Mouse (Mus musculus) E14TG2a.4 (cell line): ENCODE results near the gene Ston2.

Source experiments
- CTCF ChIP-seq: conservative IDR thresholded peaks from 2 replicates; pipeline ENCODE4 v1.5.1; 2014; ENCODE audit warnings: low read length
- POU5F1 ChIP-seq: IDR thresholded peaks from 2 replicates; pipeline ENCODE4 v1.6.1; 2014; ENCODE audit warnings: low read length, borderline replicate concordance

DNA sequence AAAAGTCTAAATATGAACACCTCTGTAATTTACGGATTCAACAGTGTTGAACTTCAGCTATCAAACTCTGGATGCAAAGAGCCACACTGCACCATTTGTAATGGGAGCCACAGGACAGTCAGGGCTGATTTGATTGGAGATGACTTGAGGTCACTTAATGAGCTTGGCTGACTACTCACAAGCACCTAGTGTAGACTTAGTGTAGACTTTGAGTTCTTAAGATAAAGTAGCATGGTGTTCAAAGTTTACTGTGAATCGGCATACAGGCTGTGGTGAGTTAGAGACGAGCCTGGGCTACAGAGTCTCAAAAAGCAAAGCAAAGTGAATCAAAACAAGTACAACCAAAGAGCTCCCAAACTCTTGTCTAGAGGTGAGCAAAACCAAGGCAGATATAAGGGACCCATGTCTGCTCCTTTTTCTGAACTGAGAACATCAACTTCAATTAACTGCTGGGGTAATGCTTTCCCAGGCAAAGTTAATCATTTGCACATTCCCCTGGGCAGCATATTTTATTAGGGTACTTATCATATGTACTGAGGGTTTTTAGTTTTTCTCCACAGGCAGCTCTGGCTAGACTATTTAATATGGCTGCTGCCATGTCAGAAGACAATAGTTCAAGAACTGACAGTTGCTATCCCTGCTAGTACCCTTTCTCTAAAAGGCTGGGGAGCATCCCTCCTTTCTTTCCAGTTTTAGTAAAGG is 45.2 kb upstream of the Ston2 start:
- TF ChIP-seq CTCF (no peak), POU5F1 (no peak)
